Mouse (Mus musculus): ENCODE results near the gene Bbs10. TPM values are rescaled to one million over a fixed set of nuclear protein-coding genes. Genes with fewer than 3 reads are reported as not detected.

Bbs10 gene
- polyA plus RNA-seq, 1 experiment from 2014 or later = 4.9 TPM

DNA sequence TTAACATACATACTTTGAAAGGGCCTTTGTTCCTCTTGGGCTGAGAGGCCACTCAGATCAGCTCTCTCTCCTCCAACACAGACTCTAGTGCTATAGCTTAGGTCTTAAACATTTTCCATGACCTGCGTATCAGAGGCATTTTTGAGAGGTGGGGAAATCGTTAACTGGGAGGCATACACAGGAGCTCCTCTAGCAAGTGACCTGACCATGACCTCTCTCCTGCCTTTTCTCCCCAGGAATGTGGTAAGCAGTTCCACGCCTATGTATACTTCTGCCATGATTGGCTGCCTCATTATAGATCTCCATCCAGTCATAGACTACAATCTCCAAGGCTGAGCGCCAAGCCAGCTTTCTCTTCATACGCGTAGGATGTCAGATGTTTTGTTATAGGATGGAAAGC, 14.8 kb downstream of the Bbs10 start:
- peak; percentile 75 for ATAC-seq (ENCODE audit: insufficient number of reproducible peaks, insufficient read depth, low FRiP score, low read depth)
- Histone ChIP-seq H3K9me3 (ENCODE audit: control insufficient read depth, low read depth, low read length) (no peaks in the 10 kb centered on the region), H3K27me3 (ENCODE audit: control insufficient read depth, insufficient read depth, low read length) (no peaks in the 10 kb centered on the region), H3K4me3 (ENCODE audit: low read depth, low read length) (no peak overlapping the region), H3K4me1 (ENCODE audit: control insufficient read depth, insufficient read depth, low read length) (no peaks in the 10 kb centered on the region), H3K27ac (ENCODE audit: low read length) (no peak overlapping the region), H3K4me2 (replicated peaks; ENCODE audit: low read depth, low read length) (no peak overlapping the region), H3K9ac (replicated peaks; ENCODE audit: low read depth, low read length) (no peak overlapping the region), H3K36me3 (ENCODE audit: control insufficient read depth, insufficient read depth, low read length) (no peaks in the 10 kb centered on the region)
- 49% methylated on average over 6 of the region's 6 CpGs for WGBS

DNA sequence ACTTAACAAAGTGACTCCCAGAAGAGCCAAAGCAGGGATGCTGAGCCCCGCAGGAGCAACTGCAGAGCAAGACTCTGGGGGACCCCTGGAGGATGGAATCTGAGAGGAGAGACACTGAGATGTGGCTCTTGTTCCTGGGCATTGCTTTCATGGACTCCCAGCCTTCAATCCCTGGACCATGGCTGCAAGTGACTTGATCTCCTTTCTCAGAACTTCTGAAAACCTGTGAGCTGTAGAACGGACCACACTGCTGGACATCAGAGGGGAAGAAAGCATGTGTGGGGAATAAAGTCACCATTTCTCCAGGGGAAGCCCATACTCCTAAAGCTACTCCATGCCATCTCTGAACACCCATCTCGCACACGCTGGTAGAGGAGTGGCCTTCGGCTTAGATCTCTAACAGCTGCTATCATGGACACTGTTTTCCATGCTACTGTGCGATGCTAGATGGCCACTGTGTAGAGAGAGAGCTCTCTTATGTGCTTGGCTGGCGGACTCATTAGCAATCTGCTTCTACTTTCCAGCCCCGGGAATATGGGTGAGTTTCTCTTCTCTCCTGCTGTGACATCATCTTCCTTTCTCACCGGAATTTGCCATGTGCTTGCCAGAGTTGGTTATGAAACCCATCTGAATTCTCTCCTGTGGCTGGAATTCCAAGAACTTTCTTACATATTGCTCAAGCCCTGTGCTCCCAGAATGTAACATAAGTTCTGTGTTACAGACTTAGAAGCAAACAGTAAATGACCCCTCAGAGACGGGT, 16.3 kb downstream of the Bbs10 start:
- ATAC-seq (ENCODE audit: insufficient number of reproducible peaks, insufficient read depth, low FRiP score, low read depth) = no peak
- no peaks in the 10 kb centered on the region for H3K4me1 ChIP-seq (ENCODE audit: control insufficient read depth, insufficient read depth, low read length)
- no peaks in the 10 kb centered on the region for H3K27me3 ChIP-seq (ENCODE audit: control insufficient read depth, insufficient read depth, low read length)
- 77% methylated on average over 10 of the region's 10 CpGs for WGBS
- no peak overlapping the region for H3K9ac ChIP-seq (replicated peaks; ENCODE audit: low read depth, low read length)
- H3K4me2 ChIP-seq (replicated peaks; ENCODE audit: low read depth, low read length) = no peak overlapping the region
- no peaks in the 10 kb centered on the region for H3K9me3 ChIP-seq (ENCODE audit: control insufficient read depth, low read depth, low read length)
- no peak overlapping the region for H3K4me3 ChIP-seq (ENCODE audit: low read depth, low read length)
- no peaks in the 10 kb centered on the region for H3K36me3 ChIP-seq (ENCODE audit: control insufficient read depth, insufficient read depth, low read length)
- no peak overlapping the region for H3K27ac ChIP-seq (ENCODE audit: low read length)

DNA sequence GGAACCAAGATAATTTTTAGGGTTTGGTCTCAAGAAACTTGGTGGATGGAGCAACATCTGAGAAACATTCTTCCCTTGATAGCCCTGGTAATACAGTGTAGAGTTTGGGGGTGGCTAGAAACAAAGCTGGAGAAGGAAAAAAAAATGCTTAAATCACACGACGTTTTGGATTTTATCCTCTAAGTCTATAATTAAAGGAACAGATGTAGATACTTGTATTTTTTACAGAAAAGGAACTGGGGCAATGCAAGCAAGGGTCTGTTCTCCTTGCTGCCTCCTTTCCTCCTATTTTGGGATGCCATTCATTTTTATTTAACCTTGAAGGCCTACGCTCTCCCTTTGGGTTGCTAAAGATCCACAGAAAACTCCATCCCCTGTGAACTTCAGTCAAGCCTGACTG, 17.5 kb downstream of the Bbs10 start:
- Histone ChIP-seq H3K4me2 (replicated peaks; ENCODE audit: low read depth, low read length) (no peak overlapping the region), H3K36me3 (ENCODE audit: control insufficient read depth, insufficient read depth, low read length) (no peaks in the 10 kb centered on the region), H3K9ac (replicated peaks; ENCODE audit: low read depth, low read length) (no peak overlapping the region), H3K4me3 (ENCODE audit: low read depth, low read length) (no peak overlapping the region), H3K27me3 (ENCODE audit: control insufficient read depth, insufficient read depth, low read length) (no peaks in the 10 kb centered on the region), H3K27ac (ENCODE audit: low read length) (no peak overlapping the region), H3K4me1 (ENCODE audit: control insufficient read depth, insufficient read depth, low read length) (no peaks in the 10 kb centered on the region), H3K9me3 (ENCODE audit: control insufficient read depth, low read depth, low read length) (no peaks in the 10 kb centered on the region)
- ATAC-seq (ENCODE audit: insufficient number of reproducible peaks, insufficient read depth, low FRiP score, low read depth) = no peak
- 87% methylated on average over 3 of the region's 3 CpGs for WGBS

GRCm38 (mm10) chr10:111318021-111318420, 19.5 kb downstream of the Bbs10 start:
- H3K4me3 ChIP-seq (ENCODE audit: low read depth, low read length) = no peak overlapping the region
- no peak for ATAC-seq (ENCODE audit: insufficient number of reproducible peaks, insufficient read depth, low FRiP score, low read depth)
- no peaks in the 10 kb centered on the region for H3K27me3 ChIP-seq (ENCODE audit: control insufficient read depth, insufficient read depth, low read length)
- 64% methylated on average over 3 of the region's 3 CpGs for WGBS
- H3K9ac ChIP-seq (replicated peaks; ENCODE audit: low read depth, low read length) = no peak overlapping the region
- no peaks in the 10 kb centered on the region for H3K4me1 ChIP-seq (ENCODE audit: control insufficient read depth, insufficient read depth, low read length)
- H3K27ac ChIP-seq (ENCODE audit: low read length) = no peak overlapping the region
- H3K36me3 ChIP-seq (ENCODE audit: control insufficient read depth, insufficient read depth, low read length) = no peaks in the 10 kb centered on the region
- no peak overlapping the region for H3K4me2 ChIP-seq (replicated peaks; ENCODE audit: low read depth, low read length)
- no peaks in the 10 kb centered on the region for H3K9me3 ChIP-seq (ENCODE audit: control insufficient read depth, low read depth, low read length)

GRCm38 (mm10) chr10:111318805-111319500, 20.5 kb downstream of the Bbs10 start:
- Histone ChIP-seq H3K4me2 (replicated peaks; ENCODE audit: low read depth, low read length) (no peak overlapping the region), H3K27ac (ENCODE audit: low read length) (no peak overlapping the region), H3K36me3 (ENCODE audit: control insufficient read depth, insufficient read depth, low read length) (no peaks in the 10 kb centered on the region), H3K27me3 (ENCODE audit: control insufficient read depth, insufficient read depth, low read length) (no peaks in the 10 kb centered on the region), H3K9me3 (ENCODE audit: control insufficient read depth, low read depth, low read length) (no peaks in the 10 kb centered on the region), H3K9ac (replicated peaks; ENCODE audit: low read depth, low read length) (no peak overlapping the region), H3K4me1 (ENCODE audit: control insufficient read depth, insufficient read depth, low read length) (no peaks in the 10 kb centered on the region), H3K4me3 (ENCODE audit: low read depth, low read length) (no peak overlapping the region)
- WGBS = 85% methylated on average over 9 of the region's 9 CpGs
- no peak for ATAC-seq (ENCODE audit: insufficient number of reproducible peaks, insufficient read depth, low FRiP score, low read depth)

DNA sequence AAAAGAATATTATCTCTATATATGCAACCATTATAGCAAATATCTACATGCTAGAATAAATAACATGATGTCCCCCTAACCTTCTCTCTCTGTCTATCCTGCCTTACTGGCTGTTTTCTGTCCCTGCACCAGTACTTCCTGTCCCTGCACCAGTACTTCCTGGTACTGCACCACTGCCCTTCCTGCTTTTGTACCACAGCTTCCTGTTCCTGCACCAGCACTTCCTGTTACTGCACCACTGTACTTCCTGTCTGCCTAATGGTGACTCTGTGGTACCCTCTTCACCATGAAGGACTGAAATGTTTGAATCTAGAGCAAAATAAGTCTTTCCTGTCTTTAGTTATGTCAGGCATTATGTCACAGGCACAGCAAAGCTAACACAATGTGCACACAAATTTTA, 22.1 kb downstream of the Bbs10 start:
- no peaks in the 10 kb centered on the region for H3K36me3 ChIP-seq (ENCODE audit: control insufficient read depth, insufficient read depth, low read length)
- ATAC-seq (ENCODE audit: insufficient number of reproducible peaks, insufficient read depth, low FRiP score, low read depth) = no peak

DNA sequence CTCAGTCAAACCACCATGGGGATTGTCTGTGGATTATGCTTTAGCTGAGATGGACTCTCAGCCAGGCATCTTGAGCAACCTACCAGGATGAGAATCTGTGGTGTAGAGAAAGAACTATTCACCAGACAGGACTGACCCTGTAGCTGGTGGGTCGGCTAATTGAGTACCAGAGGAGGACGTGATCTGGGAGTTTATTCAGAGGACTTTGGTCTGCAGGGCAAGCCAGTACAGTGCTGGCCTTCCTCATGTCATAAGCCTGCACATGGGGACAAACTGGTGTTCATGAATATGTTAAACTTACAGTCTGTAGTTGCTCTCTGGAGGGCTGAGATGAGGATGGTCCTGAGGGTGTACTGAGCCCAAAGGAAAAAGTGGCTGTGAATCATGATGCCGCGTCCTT, 29.5 kb downstream of the Bbs10 start:
- Histone ChIP-seq H3K4me1 (ENCODE audit: control insufficient read depth, insufficient read depth, low read length) (no peaks in the 10 kb centered on the region), H3K4me2 (replicated peaks; ENCODE audit: low read depth, low read length) (no peak overlapping the region), H3K9ac (replicated peaks; ENCODE audit: low read depth, low read length) (no peak overlapping the region), H3K9me3 (ENCODE audit: control insufficient read depth, low read depth, low read length) (no peaks in the 10 kb centered on the region), H3K36me3 (ENCODE audit: control insufficient read depth, insufficient read depth, low read length) (no peaks in the 10 kb centered on the region), H3K4me3 (ENCODE audit: low read depth, low read length) (no peak overlapping the region), H3K27me3 (ENCODE audit: control insufficient read depth, insufficient read depth, low read length) (no peaks in the 10 kb centered on the region), H3K27ac (ENCODE audit: low read length) (no peak overlapping the region)
- ATAC-seq (ENCODE audit: insufficient number of reproducible peaks, insufficient read depth, low FRiP score, low read depth) = no peak
- WGBS = 79% methylated on average over 4 of the region's 4 CpGs

More for the DNA sequence above, 22.1 kb downstream of the Bbs10 start:
- Histone ChIP-seq H3K27me3 (ENCODE audit: control insufficient read depth, insufficient read depth, low read length) (no peaks in the 10 kb centered on the region), H3K4me3 (ENCODE audit: low read depth, low read length) (no peak overlapping the region), H3K4me2 (replicated peaks; ENCODE audit: low read depth, low read length) (no peak overlapping the region), H3K4me1 (ENCODE audit: control insufficient read depth, insufficient read depth, low read length) (no peaks in the 10 kb centered on the region), H3K9ac (replicated peaks; ENCODE audit: low read depth, low read length) (no peak overlapping the region), H3K9me3 (ENCODE audit: control insufficient read depth, low read depth, low read length) (no peaks in the 10 kb centered on the region), H3K27ac (ENCODE audit: low read length) (no peak overlapping the region)

DNA sequence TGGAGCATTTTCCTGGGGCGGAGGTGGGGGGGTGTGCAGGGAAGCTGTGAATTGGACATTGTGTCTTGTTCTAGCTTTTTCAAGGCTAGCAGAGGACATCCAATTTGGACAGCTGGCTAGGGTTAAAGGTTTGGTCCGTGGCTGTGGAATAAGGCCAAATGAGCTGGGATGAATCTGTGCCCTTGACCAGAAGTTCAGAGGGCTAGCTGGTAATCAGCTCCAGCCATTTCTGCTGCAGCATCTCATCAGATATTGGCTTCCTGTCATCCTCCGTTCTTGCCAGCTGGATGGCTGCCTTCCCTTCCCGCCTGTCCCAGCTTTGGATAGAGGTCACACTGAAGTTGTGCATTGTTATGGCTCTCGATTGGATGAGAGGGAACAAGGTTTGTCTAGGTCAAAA, 30.8 kb downstream of the Bbs10 start:
- no peaks in the 10 kb centered on the region for H3K36me3 ChIP-seq (ENCODE audit: control insufficient read depth, insufficient read depth, low read length)
- H3K4me3 ChIP-seq (ENCODE audit: low read depth, low read length) = no peak overlapping the region
- no peaks in the 10 kb centered on the region for H3K27me3 ChIP-seq (ENCODE audit: control insufficient read depth, insufficient read depth, low read length)
- WGBS = 77% methylated on average over 5 of the region's 5 CpGs
- no peaks in the 10 kb centered on the region for H3K9me3 ChIP-seq (ENCODE audit: control insufficient read depth, low read depth, low read length)
- H3K4me1 ChIP-seq (ENCODE audit: control insufficient read depth, insufficient read depth, low read length) = no peaks in the 10 kb centered on the region
- H3K27ac ChIP-seq (ENCODE audit: low read length) = no peak overlapping the region
- H3K9ac ChIP-seq (replicated peaks; ENCODE audit: low read depth, low read length) = no peak overlapping the region
- no peak for ATAC-seq (ENCODE audit: insufficient number of reproducible peaks, insufficient read depth, low FRiP score, low read depth)
- H3K4me2 ChIP-seq (replicated peaks; ENCODE audit: low read depth, low read length) = no peak overlapping the region

Measured in stomach, embryonic 14.5 days (tissue).